Mouse (Mus musculus) limb, embryonic 13.5 days (tissue): Measurements from ENCODE around the gene Plcb1. TPM values are rescaled to one million over a fixed set of nuclear protein-coding genes. Genes with fewer than 3 reads are reported as not detected.
"Not testable (repeated sequence)": the region's sequence is repeated elsewhere in the genome, so short reads cannot be mapped to it uniquely, and the experiment has no call there.

ENCODE experiments used
- ATAC-seq: fragments of 200-750 bp; cut with Nextera tagmentation; 2 replicates; pipeline ENCODE4 v1.8.0; 2017; ENCODE audit warnings: low read depth, moderate number of reproducible peaks, moderate TSS enrichment; ENCODE audit not compliant: low FRiP score
- H3K27ac ChIP-seq: fragments of 300-500 bp; sonication (generic); 2 replicates; pipeline ENCODE4 v1.5.1; 2015; ENCODE audit warnings: inconsistent platforms, mild to moderate bottlenecking, moderate library complexity
- H3K27me3 ChIP-seq: fragments of 300-500 bp; sonication (generic); 2 replicates; pipeline ENCODE4 v1.6.1; 2015; ENCODE audit warnings: mild to moderate bottlenecking, inconsistent platforms
- H3K36me3 ChIP-seq: fragments of 300-500 bp; sonication (generic); 2 replicates; pipeline ENCODE4 v1.6.1; 2015; ENCODE audit warnings: inconsistent platforms, mild to moderate bottlenecking, moderate library complexity
- H3K4me1 ChIP-seq: fragments of 300-500 bp; sonication (generic); 2 replicates; pipeline ENCODE4 v1.6.1; 2015; ENCODE audit warnings: inconsistent platforms
- H3K4me2 ChIP-seq: fragments of 300-500 bp; sonication (generic); replicated peaks from 2 replicates; pipeline ENCODE4 v1.6.1; 2015; ENCODE audit warnings: inconsistent platforms, mild to moderate bottlenecking, moderate library complexity
- H3K4me3 ChIP-seq: fragments of 300-500 bp; sonication (generic); 2 replicates; pipeline ENCODE4 v1.5.1; 2015; ENCODE audit warnings: moderate library complexity, mild to moderate bottlenecking, inconsistent platforms
- H3K9ac ChIP-seq: fragments of 300-500 bp; sonication (generic); 2 replicates; pipeline ENCODE4 v1.6.1; 2015; ENCODE audit warnings: mild to moderate bottlenecking, inconsistent platforms
- H3K9me3 ChIP-seq: fragments of 300-500 bp; sonication (generic); 2 replicates; pipeline ENCODE4 v1.6.1; 2016; ENCODE audit warnings: inconsistent platforms
- WGBS: fragments of 180-500 bp; shearing (Covaris S2); methylation state at CpG from one replicate; pipeline ENCODE4 v1.1.7; 2015; 5-methylcytosine and 5-hydroxymethylcytosine counted together
- polyA plus RNA-seq: library from polyadenylated mRNA; unstranded; fragments of >200 nt; fragmentation: Nextera tagmentation; extraction: Ambion mirVana; gene quantifications from 2 replicates; pipeline ENCODE4 v1.2.1, GENCODE M21; 2015

Gene Plcb1
- polyA plus RNA-seq, 1 experiment from 2014 or later: 15.5 TPM

GRCm38 (mm10) chr2:135315980-135316379 lies 530.1 kb downstream of the Plcb1 start:
- H3K9me3 ChIP-seq: no peaks in the 10 kb centered on the region; the same call in 1 of the 2 replicates
- H3K4me2 ChIP-seq: no peak overlapping the region
- H3K4me3 ChIP-seq: no peak overlapping the region
- 81% methylated on average over 3 of the region's 3 CpGs for WGBS
- no peak for ATAC-seq
- no peak overlapping the region for H3K9ac ChIP-seq
- H3K27me3 ChIP-seq: no peaks in the 10 kb centered on the region
- no peak overlapping the region for H3K27ac ChIP-seq
- H3K4me1 ChIP-seq: no peaks in the 10 kb centered on the region
- no peaks in the 10 kb centered on the region for H3K36me3 ChIP-seq

- no peaks in the 10 kb centered on the region for H3K36me3 ChIP-seq
- H3K4me3 ChIP-seq: no peak overlapping the region
- no peak overlapping the region for H3K4me2 ChIP-seq
- no peak for ATAC-seq
- WGBS: 91% methylated on average over 1 of the region's 1 CpGs
- no peaks in the 10 kb centered on the region for H3K27me3 ChIP-seq
- H3K4me1 ChIP-seq: peaks cover 5% of the 10 kb centered on the region; the same call in 1 of the 2 replicates
- no peak overlapping the region for H3K27ac ChIP-seq
- no peak overlapping the region for H3K9ac ChIP-seq
- no peaks in the 10 kb centered on the region; the same call in 1 of the 2 replicates for H3K9me3 ChIP-seq
These were observed 532.3 kb downstream of the Plcb1 start for GRCm38 (mm10) chr2:135318136-135318535.

- Histone ChIP-seq H3K27ac (no peak overlapping the region), H3K9me3 (no peaks in the 10 kb centered on the region), H3K4me1 (peaks cover 10% of the 10 kb centered on the region; the same call in 1 of the 2 replicates), H3K36me3 (no peaks in the 10 kb centered on the region), H3K4me3 (peak overlapping the region; percentile 24), H3K9ac (no peak overlapping the region; the same call in 1 of the 2 replicates), H3K27me3 (no peaks in the 10 kb centered on the region), H3K4me2 (peak overlapping the region; percentile 61)
- WGBS: 35% methylated on average over 7 of the region's 7 CpGs
- peak; percentile 29; the same call in 1 of the 2 replicates for ATAC-seq
These were observed 537.5 kb downstream of the Plcb1 start for GRCm38 (mm10) chr2:135323276-135323954.

- peak; percentile 75; the same call in 1 of the 2 replicates for ATAC-seq
- Histone ChIP-seq H3K9me3 (no peaks in the 10 kb centered on the region), H3K4me3 (peak overlapping the region; percentile 24), H3K4me1 (peaks cover 12% of the 10 kb centered on the region; the same call in 1 of the 2 replicates), H3K27me3 (no peaks in the 10 kb centered on the region), H3K9ac (no peak overlapping the region; the same call in 1 of the 2 replicates), H3K4me2 (peak overlapping the region; percentile 61), H3K36me3 (no peaks in the 10 kb centered on the region), H3K27ac (no peak overlapping the region)
- 19% methylated on average over 4 of the region's 4 CpGs for WGBS
These were observed 538.1 kb downstream of the Plcb1 start for GRCm38 (mm10) chr2:135323955-135324302.

- Histone ChIP-seq H3K9ac (no peak overlapping the region), H3K4me1 (peaks cover 11% of the 10 kb centered on the region), H3K4me2 (no peak overlapping the region), H3K36me3 (no peaks in the 10 kb centered on the region), H3K27me3 (no peaks in the 10 kb centered on the region), H3K27ac (no peak overlapping the region), H3K4me3 (no peak overlapping the region), H3K9me3 (no peaks in the 10 kb centered on the region)
- peak; percentile 58; the same call in 1 of the 2 replicates for ATAC-seq
- 4% methylated on average over 2 of the region's 2 CpGs for WGBS
These were observed 542.9 kb downstream of the Plcb1 start for GRCm38 (mm10) chr2:135328756-135329155.

- Histone ChIP-seq H3K9me3 (no peaks in the 10 kb centered on the region), H3K9ac (no peak overlapping the region), H3K36me3 (no peaks in the 10 kb centered on the region), H3K4me2 (peak overlapping the region; percentile 60), H3K4me1 (peaks cover 10% of the 10 kb centered on the region), H3K27me3 (no peaks in the 10 kb centered on the region), H3K4me3 (peak overlapping the region; percentile 31), H3K27ac (no peak overlapping the region)
- ATAC-seq: peak; percentile 45; the same call in 1 of the 2 replicates
- 7% methylated on average over 14 of the region's 14 CpGs for WGBS
These were observed 544.1 kb downstream of the Plcb1 start for GRCm38 (mm10) chr2:135329782-135330545.

- Histone ChIP-seq H3K9me3 (no peaks in the 10 kb centered on the region), H3K9ac (no peak overlapping the region), H3K4me1 (peaks cover 10% of the 10 kb centered on the region), H3K36me3 (no peaks in the 10 kb centered on the region), H3K27me3 (no peaks in the 10 kb centered on the region), H3K4me2 (no peak overlapping the region), H3K27ac (no peak overlapping the region), H3K4me3 (no peak overlapping the region)
- ATAC-seq: no peak
- WGBS: 56% methylated on average over 1 of the region's 1 CpGs
These were observed 546.0 kb downstream of the Plcb1 start for GRCm38 (mm10) chr2:135331868-135332267.

- Histone ChIP-seq H3K9me3 (no peaks in the 10 kb centered on the region), H3K4me3 (no peak overlapping the region), H3K36me3 (no peaks in the 10 kb centered on the region), H3K9ac (no peak overlapping the region), H3K27ac (no peak overlapping the region), H3K4me2 (no peak overlapping the region), H3K4me1 (no peaks in the 10 kb centered on the region), H3K27me3 (no peaks in the 10 kb centered on the region)
- 18% methylated on average over 1 of the region's 1 CpGs for WGBS
- ATAC-seq: no peak
These were observed 570.4 kb downstream of the Plcb1 start for GRCm38 (mm10) chr2:135356311-135356710.

- no peaks in the 10 kb centered on the region for H3K4me1 ChIP-seq
- no peak overlapping the region for H3K4me3 ChIP-seq
- 29% methylated on average over 1 of the region's 1 CpGs for WGBS
- no peak overlapping the region for H3K9ac ChIP-seq
- no peaks in the 10 kb centered on the region for H3K27me3 ChIP-seq
- H3K36me3 ChIP-seq: no peaks in the 10 kb centered on the region
- ATAC-seq: no peak
- no peak overlapping the region for H3K4me2 ChIP-seq
- H3K9me3 ChIP-seq: no peaks in the 10 kb centered on the region
- no peak overlapping the region for H3K27ac ChIP-seq
These were observed 575.9 kb downstream of the Plcb1 start for GRCm38 (mm10) chr2:135361798-135362197.

- 90% methylated on average over 5 of the region's 5 CpGs for WGBS
- no peak for ATAC-seq
These were observed 577.1 kb downstream of the Plcb1 start for GRCm38 (mm10) chr2:135362948-135363347.

GRCm38 (mm10) chr2:135370259-135370835 lies 584.5 kb downstream of the Plcb1 start:
- H3K27me3 ChIP-seq: no peaks in the 10 kb centered on the region
- no peak overlapping the region for H3K9ac ChIP-seq
- no peaks in the 10 kb centered on the region for H3K36me3 ChIP-seq
- no peak overlapping the region for H3K4me2 ChIP-seq
- ATAC-seq: peak; percentile 81
- 64% methylated on average over 10 of the region's 10 CpGs for WGBS
- H3K4me1 ChIP-seq: no peaks in the 10 kb centered on the region
- H3K4me3 ChIP-seq: no peak overlapping the region
- no peak overlapping the region; the same call in 1 of the 2 replicates for H3K27ac ChIP-seq
- no peaks in the 10 kb centered on the region for H3K9me3 ChIP-seq

More at GRCm38 (mm10) chr2:135362948-135363347, 577.1 kb downstream of the Plcb1 start:
- H3K27me3 ChIP-seq: no peaks in the 10 kb centered on the region
- H3K4me1 ChIP-seq: no peaks in the 10 kb centered on the region
- H3K9ac ChIP-seq: no peak overlapping the region
- H3K4me3 ChIP-seq: no peak overlapping the region
- H3K4me2 ChIP-seq: no peak overlapping the region
- no peak overlapping the region for H3K27ac ChIP-seq
- no peaks in the 10 kb centered on the region for H3K9me3 ChIP-seq
- no peaks in the 10 kb centered on the region for H3K36me3 ChIP-seq

GRCm38 (mm10) chr2:135380796-135381195 lies 594.9 kb downstream of the Plcb1 start:
- not testable (repeated sequence) for H3K4me1 ChIP-seq, H3K4me2 ChIP-seq, ATAC-seq, H3K9me3 ChIP-seq, H3K4me3 ChIP-seq, H3K36me3 ChIP-seq, H3K9ac ChIP-seq, H3K27me3 ChIP-seq, H3K27ac ChIP-seq
- WGBS: 26% methylated on average over 7 of the region's 7 CpGs
